Mouse (Mus musculus) bone marrow, adult 2 months (tissue): Measurements from ENCODE around the gene Mapk10.

Experiments
- CTCF ChIP-seq: fragments of 200-500 bp; IDR thresholded peaks from 2 replicates; pipeline ENCODE4 v1.5.1; 2011; ENCODE audit warnings: low read length, control low read depth; ENCODE audit not compliant: control insufficient read depth, insufficient read depth
- POLR2A ChIP-seq: fragments of 200-500 bp; IDR thresholded peaks from 2 replicates; pipeline ENCODE4 v1.6.1; 2011; ENCODE audit warnings: low read depth, mild to moderate bottlenecking, control low read depth, low read length, borderline replicate concordance; ENCODE audit not compliant: control insufficient read depth

- TF ChIP-seq CTCF (no peak), POLR2A (no peak)
Observed at GRCm38 (mm10) chr5:103050319-103050916, 160.7 kb downstream of the Mapk10 start.
